Mouse (Mus musculus) olfactory bulb, adult 2 months (tissue): ENCODE measurements at regions not wholly inside any gene's neighbourhood (a gene's known extent, or its start where the extent isn't known, plus 50 kb on each side); places are given as distances from the start of the nearest gene placed in this dataset.

Source experiments
- H3K27ac ChIP-seq: fragments of 200-500 bp; 2 replicates; pipeline ENCODE4 v1.5.1; 2012; ENCODE audit warnings: low read depth, low read length; ENCODE audit not compliant: insufficient read depth
- H3K4me1 ChIP-seq: fragments of 200-500 bp; 2 replicates; pipeline ENCODE4 v1.6.1; 2012; ENCODE audit warnings: low read length; ENCODE audit not compliant: control insufficient read depth, insufficient read depth
- H3K4me3 ChIP-seq: fragments of 200-500 bp; 2 replicates; pipeline ENCODE4 v1.5.1; 2012; ENCODE audit warnings: mild to moderate bottlenecking, low read depth, low read length, moderate library complexity; ENCODE audit not compliant: insufficient read depth
- CTCF ChIP-seq: fragments of 200-500 bp; IDR thresholded peaks from 2 replicates; pipeline ENCODE4 v1.5.1; 2012; ENCODE audit warnings: low read depth, mild to moderate bottlenecking, low read length, moderate library complexity; ENCODE audit not compliant: insufficient read depth
- POLR2A ChIP-seq: fragments of 200-500 bp; IDR thresholded peaks from 2 replicates; pipeline ENCODE4 v1.6.1; 2012; ENCODE audit warnings: mild to moderate bottlenecking, low read depth, low read length, moderate library complexity; ENCODE audit not compliant: insufficient read depth
- WGBS: fragments of 180-500 bp; shearing (Covaris S2); methylation state at CpG from one replicate; pipeline ENCODE4 v1.1.7; 2018; 5-methylcytosine and 5-hydroxymethylcytosine counted together

DNA sequence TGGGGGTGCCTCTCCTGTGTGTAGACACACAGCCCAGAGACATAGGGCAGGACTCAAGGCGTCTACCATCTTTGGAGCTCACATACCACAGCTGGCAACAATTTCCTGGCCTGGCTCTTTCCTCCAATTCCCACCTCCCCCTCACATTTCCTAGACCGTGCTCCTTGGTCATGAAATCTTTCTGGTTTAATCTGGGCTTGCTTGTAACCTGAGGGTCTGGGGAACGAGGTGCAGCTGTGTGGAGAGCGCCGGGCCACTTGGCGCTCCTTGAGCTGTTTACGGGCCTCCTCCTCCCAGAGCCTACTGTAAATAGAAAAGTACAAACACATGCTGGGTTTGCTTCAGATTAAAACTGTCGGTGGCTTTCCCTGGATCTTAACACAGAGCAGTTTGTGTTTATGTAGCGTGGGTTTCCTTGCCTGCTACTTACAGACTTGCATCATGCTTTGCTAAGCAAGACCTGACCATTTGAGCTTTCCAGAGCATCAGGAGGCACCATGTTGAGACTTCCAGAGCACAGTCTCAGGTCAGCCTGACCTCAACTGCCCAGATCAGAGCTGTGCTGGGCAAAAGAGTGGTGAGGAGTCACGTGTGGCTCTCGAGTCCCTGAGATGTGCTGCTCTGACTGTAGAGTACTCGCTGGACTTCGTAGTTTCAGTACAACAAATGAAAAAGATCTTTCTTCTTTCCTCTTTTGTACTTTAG lies 66.1 kb upstream of the Haao start:
- no peak overlapping the region for H3K4me3 ChIP-seq
- WGBS = 64% methylated on average over 13 of the region's 13 CpGs
- H3K4me1 ChIP-seq = peaks cover 5% of the 10 kb centered on the region
- no peak overlapping the region for H3K27ac ChIP-seq
- TF ChIP-seq POLR2A (no peak), CTCF (no peak)

DNA sequence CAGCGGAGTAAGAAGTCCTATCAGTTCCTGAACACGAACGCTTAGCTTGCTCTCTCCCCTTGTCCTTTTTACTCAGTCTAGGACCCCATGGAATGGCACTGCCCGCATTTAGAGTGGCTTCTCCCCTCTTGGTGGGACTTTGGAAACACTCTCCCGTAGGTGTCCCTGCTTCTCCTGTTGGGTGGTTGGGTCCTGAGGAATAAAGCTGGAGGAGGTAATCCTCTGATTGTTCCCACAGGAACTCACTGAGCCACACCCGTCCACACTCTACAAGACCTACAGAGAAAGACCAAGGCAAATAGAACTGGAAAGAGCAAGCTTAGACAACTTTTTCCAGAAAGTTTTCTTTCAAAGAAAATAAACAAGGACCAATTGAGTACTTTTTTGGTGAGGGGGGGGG lies 64.7 kb upstream of the Haao start:
- Histone ChIP-seq H3K4me1 (peaks cover 5% of the 10 kb centered on the region), H3K27ac (no peak overlapping the region), H3K4me3 (no peak overlapping the region)
- no peak for TF ChIP-seq POLR2A
- TF ChIP-seq CTCF = no peak
- 95% methylated on average over 6 of the region's 6 CpGs for WGBS

- Histone ChIP-seq H3K4me1 (no peaks in the 10 kb centered on the region; the same call in 1 of the 2 replicates), H3K4me3 (no peak overlapping the region), H3K27ac (no peak overlapping the region)
- 87% methylated on average over 6 of the region's 6 CpGs for WGBS
- no peak for TF ChIP-seq POLR2A
- no peak for TF ChIP-seq CTCF
Observed at GRCm38 (mm10) chr17:83908811-83909210, 61.0 kb upstream of the Haao start.

- Histone ChIP-seq H3K27ac (no peak overlapping the region), H3K4me1 (no peaks in the 10 kb centered on the region; the same call in 1 of the 2 replicates), H3K4me3 (no peak overlapping the region)
- 96% methylated on average over 3 of the region's 3 CpGs for WGBS
- TF ChIP-seq POLR2A = no peak
- no peak for TF ChIP-seq CTCF
Observed at GRCm38 (mm10) chr17:83907538-83907937, 59.8 kb upstream of the Haao start.

DNA sequence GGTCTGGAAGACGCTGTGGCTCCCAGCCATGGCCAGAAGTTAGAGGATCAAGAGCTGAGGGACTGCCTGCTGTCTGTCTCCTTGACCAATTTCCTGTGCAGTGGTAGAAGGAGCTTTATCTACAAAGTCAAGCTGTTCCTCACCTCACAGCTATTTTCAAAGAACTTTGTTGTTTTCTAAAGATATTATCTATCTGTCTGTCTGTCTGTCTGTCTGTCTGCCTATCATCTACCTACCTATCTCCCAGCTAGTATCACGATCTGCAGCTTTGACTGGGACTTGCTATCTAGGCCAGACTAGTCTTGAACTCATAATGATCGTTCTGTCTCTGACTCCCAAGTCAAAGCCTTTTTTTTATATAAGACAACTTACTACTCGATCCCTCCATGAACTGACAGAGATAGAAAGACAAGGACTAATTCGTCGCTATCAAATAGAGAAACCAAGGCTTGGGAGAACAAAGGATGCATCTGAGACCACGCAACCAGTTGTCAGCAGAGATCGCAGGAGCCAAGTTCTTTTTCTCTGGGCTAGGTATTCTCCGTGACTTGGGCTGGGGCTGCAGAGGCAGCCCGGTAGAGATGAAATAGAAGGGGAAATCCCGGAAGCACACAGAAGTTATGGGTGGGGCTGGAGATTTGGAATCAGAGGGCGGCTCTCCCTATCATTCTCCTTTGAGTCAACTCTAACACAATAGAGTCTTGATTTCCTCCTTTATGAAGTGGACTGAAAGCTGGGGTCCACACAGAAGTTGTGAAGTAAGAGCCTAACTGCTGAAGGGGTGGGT lies 59.2 kb upstream of the Haao start:
- Histone ChIP-seq H3K4me1 (no peaks in the 10 kb centered on the region; the same call in 1 of the 2 replicates), H3K27ac (no peak overlapping the region), H3K4me3 (no peak overlapping the region)
- TF ChIP-seq POLR2A (no peak), CTCF (no peak)
- WGBS = 91% methylated on average over 12 of the region's 12 CpGs

GRCm38 (mm10) chr17:83903467-83903866 lies 55.7 kb upstream of the Haao start:
- no peaks in the 10 kb centered on the region; the same call in 1 of the 2 replicates for H3K4me1 ChIP-seq
- no peak overlapping the region for H3K27ac ChIP-seq
- TF ChIP-seq POLR2A = no peak
- peak; percentile 39; the same call in 1 of the 2 replicates for TF ChIP-seq CTCF
- WGBS = 5% methylated on average over 7 of the region's 7 CpGs
- H3K4me3 ChIP-seq = no peak overlapping the region

DNA sequence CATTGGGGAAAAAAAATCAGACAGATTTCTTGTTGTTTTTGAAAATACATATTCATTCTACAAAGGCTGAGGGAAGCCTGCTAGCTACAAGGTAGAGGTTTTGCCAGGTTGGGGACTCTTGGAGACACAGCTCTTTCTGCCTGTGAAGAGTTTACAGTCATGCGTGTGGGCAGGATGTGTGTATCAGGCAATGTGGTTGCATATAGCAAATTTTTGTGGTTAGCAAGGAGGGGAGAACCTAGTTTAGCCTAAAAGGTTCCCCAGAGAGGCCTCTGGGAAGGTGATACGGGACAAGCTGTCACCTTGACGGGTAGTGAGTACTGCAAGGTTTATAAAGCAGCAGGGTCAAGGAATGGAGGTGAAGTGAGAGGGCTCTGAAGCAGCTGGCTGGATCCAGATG lies 54.8 kb upstream of the Haao start:
- Histone ChIP-seq H3K4me1 (no peaks in the 10 kb centered on the region; the same call in 1 of the 2 replicates), H3K27ac (no peak overlapping the region), H3K4me3 (no peak overlapping the region)
- no peak for TF ChIP-seq POLR2A
- no peak for TF ChIP-seq CTCF
- WGBS = 90% methylated on average over 3 of the region's 3 CpGs

DNA sequence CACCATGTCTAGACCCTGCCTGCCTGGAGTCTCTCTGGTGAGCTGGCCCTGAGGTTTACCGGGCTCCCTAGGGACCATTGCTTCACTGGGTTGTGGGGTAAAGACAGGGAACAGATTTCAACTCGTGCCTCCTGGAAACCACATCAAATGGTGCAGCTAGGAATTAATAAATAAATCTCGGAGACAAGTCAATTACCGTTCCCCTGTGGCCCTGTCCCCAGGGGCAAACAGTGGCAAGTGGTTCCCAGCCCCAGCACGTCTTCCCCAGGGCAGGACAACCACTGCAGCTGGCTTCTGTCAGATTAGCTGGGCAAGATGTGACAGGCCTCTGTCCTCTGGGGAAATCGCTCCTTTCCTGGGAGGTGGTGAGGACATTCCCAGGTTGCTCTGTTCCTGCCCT lies 54.3 kb upstream of the Haao start:
- 86% methylated on average over 6 of the region's 6 CpGs for WGBS
- no peak for TF ChIP-seq POLR2A
- TF ChIP-seq CTCF = no peak
- Histone ChIP-seq H3K4me1 (no peaks in the 10 kb centered on the region; the same call in 1 of the 2 replicates), H3K27ac (no peak overlapping the region), H3K4me3 (no peak overlapping the region)

- no peak for TF ChIP-seq CTCF
- TF ChIP-seq POLR2A = no peak
- Histone ChIP-seq H3K4me3 (no peak overlapping the region), H3K4me1 (no peaks in the 10 kb centered on the region; the same call in 1 of the 2 replicates), H3K27ac (no peak overlapping the region)
- WGBS = 91% methylated on average over 7 of the region's 7 CpGs
Observed at GRCm38 (mm10) chr17:83899588-83900152, 51.9 kb upstream of the Haao start.
